Mouse (Mus musculus) olfactory bulb, adult 2 months (tissue): Measurements from ENCODE around the gene Lsamp. TPM values are rescaled to one million over a fixed set of nuclear protein-coding genes. Genes with fewer than 3 reads are reported as not detected.

ENCODE experiments used
- H3K27ac ChIP-seq: fragments of 200-500 bp; 2 replicates; pipeline ENCODE4 v1.5.1; 2012; ENCODE audit warnings: low read depth, low read length; ENCODE audit not compliant: insufficient read depth
- H3K4me1 ChIP-seq: fragments of 200-500 bp; 2 replicates; pipeline ENCODE4 v1.6.1; 2012; ENCODE audit warnings: low read length; ENCODE audit not compliant: control insufficient read depth, insufficient read depth
- H3K4me3 ChIP-seq: fragments of 200-500 bp; 2 replicates; pipeline ENCODE4 v1.5.1; 2012; ENCODE audit warnings: mild to moderate bottlenecking, low read depth, low read length, moderate library complexity; ENCODE audit not compliant: insufficient read depth
- CTCF ChIP-seq: fragments of 200-500 bp; IDR thresholded peaks from 2 replicates; pipeline ENCODE4 v1.5.1; 2012; ENCODE audit warnings: low read depth, mild to moderate bottlenecking, low read length, moderate library complexity; ENCODE audit not compliant: insufficient read depth
- POLR2A ChIP-seq: fragments of 200-500 bp; IDR thresholded peaks from 2 replicates; pipeline ENCODE4 v1.6.1; 2012; ENCODE audit warnings: mild to moderate bottlenecking, low read depth, low read length, moderate library complexity; ENCODE audit not compliant: insufficient read depth
- WGBS: fragments of 180-500 bp; shearing (Covaris S2); methylation state at CpG from one replicate; pipeline ENCODE4 v1.1.7; 2018; 5-methylcytosine and 5-hydroxymethylcytosine counted together
- polyA plus RNA-seq: library from polyadenylated mRNA; stranded (reverse); fragments of >200 nt; gene quantifications from 2 replicates; pipeline ENCODE4 v1.2.4, GENCODE M21; 2012; ENCODE audit warnings: low replicate concordance; ENCODE audit not compliant: missing spikeins, insufficient read depth, insufficient read length

Gene Lsamp
- polyA plus RNA-seq, 1 experiment: 34.4 TPM

- WGBS: 50% methylated on average over 6 of the region's 6 CpGs
- TF ChIP-seq CTCF: no peak
- Histone ChIP-seq H3K4me3 (no peak overlapping the region), H3K27ac (no peak overlapping the region), H3K4me1 (no peaks in the 10 kb centered on the region)
Observed at GRCm38 (mm10) chr16:40739015-40739414, 754.9 kb downstream of the Lsamp start.

DNA sequence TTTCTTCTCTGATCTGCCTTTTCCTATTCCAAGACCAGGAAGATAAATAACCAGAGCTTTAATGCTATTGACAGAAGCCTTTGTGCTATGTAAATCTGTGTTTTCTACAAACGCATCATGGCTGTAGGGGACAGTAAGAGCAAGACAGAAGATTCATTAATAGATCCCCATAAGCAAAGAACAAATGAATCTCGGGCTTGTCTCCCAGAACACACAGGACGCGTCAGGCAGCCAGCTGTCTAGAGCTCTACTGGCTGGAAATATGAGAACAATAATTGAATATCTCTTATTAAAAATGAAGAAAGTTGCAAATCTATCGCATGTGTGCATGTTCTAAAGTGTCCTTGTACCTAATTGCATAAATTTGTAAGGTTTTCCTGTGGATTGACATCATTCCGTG lies 755.6 kb downstream of the Lsamp start:
- 91% methylated on average over 6 of the region's 6 CpGs for WGBS
- Histone ChIP-seq H3K4me1 (no peaks in the 10 kb centered on the region), H3K4me3 (no peak overlapping the region), H3K27ac (no peak overlapping the region)
- TF ChIP-seq CTCF (no peak), POLR2A (no peak)

DNA sequence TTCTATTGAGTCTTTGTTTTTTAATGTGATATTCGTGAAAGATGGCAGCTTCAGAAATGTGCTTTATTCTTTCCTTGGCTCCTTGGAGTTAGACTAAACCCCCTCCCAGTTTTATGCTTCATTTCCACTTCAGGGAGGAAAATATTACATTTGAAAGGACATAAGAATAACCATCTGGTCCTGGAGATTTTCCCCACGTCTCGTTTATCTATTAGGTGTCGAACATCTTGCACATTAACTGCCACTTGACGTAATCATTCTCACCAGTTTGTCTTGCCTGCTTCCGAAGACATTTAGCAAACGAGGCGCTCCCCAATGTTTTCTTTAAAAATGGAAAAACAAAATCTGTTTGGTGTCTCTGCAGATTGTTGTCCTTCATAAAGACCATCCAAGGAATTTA lies 756.1 kb downstream of the Lsamp start:
- Histone ChIP-seq H3K4me3 (no peak overlapping the region), H3K4me1 (no peaks in the 10 kb centered on the region), H3K27ac (no peak overlapping the region)
- 92% methylated on average over 8 of the region's 8 CpGs for WGBS
- TF ChIP-seq POLR2A (no peak), CTCF (no peak)

- Histone ChIP-seq H3K4me3 (no peak overlapping the region), H3K4me1 (no peaks in the 10 kb centered on the region), H3K27ac (no peak overlapping the region)
- 60% methylated on average over 1 of the region's 1 CpGs for WGBS
- TF ChIP-seq CTCF: no peak
- TF ChIP-seq POLR2A: no peak
Observed at GRCm38 (mm10) chr16:40827191-40827590, 843.0 kb downstream of the Lsamp start.

DNA sequence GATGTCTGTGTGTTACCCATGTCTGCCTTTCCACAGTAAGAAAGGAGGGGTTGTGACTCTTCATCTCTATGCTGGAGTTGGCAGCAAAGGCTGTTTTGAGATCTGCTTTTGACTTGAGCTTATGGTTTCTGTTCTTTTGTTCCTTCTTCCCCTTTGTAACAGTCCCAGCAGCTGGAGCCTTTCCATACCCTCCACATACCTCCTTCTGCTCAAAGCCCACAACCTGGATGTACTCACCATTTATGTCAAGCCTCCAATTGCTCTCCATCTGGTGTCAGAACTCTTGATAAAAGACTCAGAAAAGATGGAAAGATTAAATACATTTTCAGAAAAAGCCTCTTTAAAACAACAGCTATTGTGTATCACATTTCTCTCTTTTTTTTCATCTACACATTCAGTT lies 847.4 kb downstream of the Lsamp start:
- H3K27ac ChIP-seq: no peak overlapping the region
- no peak overlapping the region for H3K4me3 ChIP-seq
- H3K4me1 ChIP-seq: no peaks in the 10 kb centered on the region
- TF ChIP-seq CTCF (no peak), POLR2A (no peak)

- WGBS: 66% methylated on average over 1 of the region's 1 CpGs
- no peak overlapping the region for H3K27ac ChIP-seq
- TF ChIP-seq POLR2A (no peak), CTCF (no peak)
- no peaks in the 10 kb centered on the region for H3K4me1 ChIP-seq
- no peak overlapping the region for H3K4me3 ChIP-seq
Observed at GRCm38 (mm10) chr16:40841765-40842164, 857.6 kb downstream of the Lsamp start.

DNA sequence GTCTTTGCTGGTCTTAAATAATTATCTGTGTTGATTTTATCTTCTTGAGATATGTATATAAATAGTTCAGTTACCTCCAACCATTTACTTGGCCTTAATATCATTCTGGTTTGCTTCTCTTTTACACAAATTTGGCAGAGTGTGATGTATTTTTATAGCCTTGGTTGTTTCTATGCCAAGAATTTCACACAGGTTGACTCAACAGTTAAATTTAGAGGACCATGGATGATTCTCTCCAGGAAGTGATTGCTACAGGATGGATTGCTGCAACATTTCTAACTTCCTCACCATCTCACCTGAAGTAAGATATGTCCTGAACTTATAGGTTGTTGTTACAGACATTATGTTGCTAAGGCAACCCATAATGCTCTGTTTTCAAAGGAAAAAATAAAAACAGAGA lies 882.6 kb downstream of the Lsamp start:
- no peak overlapping the region for H3K27ac ChIP-seq
- TF ChIP-seq CTCF (no peak), POLR2A (no peak)

DNA sequence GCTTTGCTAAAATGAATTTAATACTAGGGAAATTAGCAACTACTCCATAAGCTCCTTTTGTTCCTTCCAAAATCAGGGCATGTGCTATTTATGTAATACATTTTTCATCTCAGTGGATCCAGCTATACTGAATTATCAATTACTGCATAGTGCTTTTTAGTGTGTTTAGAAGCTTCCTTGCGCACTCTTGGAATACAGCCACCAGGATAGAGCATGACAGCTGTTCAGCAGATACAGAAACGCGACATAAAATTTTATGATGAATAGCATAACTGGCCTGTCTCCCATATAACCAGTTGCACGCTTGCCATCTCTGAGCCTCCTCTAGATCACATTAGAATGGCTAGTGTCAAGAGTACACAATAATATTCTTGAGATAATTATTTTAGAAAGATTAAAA lies 894.1 kb downstream of the Lsamp start:
- Histone ChIP-seq H3K27ac (no peak overlapping the region), H3K4me1 (no peaks in the 10 kb centered on the region), H3K4me3 (no peak overlapping the region)
- 90% methylated on average over 4 of the region's 4 CpGs for WGBS
- TF ChIP-seq POLR2A (no peak), CTCF (no peak)

More for the DNA sequence above, 882.6 kb downstream of the Lsamp start:
- no peaks in the 10 kb centered on the region for H3K4me1 ChIP-seq
- H3K4me3 ChIP-seq: no peak overlapping the region

- Histone ChIP-seq H3K4me3 (no peak overlapping the region), H3K27ac (no peak overlapping the region), H3K4me1 (no peaks in the 10 kb centered on the region)
- no peak for TF ChIP-seq CTCF
- TF ChIP-seq POLR2A: no peak
- WGBS: 75% methylated on average over 5 of the region's 5 CpGs
Observed at GRCm38 (mm10) chr16:40881942-40882341, 897.8 kb downstream of the Lsamp start.

- H3K4me1 ChIP-seq: no peaks in the 10 kb centered on the region
- no peak overlapping the region for H3K4me3 ChIP-seq
- no peak for TF ChIP-seq POLR2A
- TF ChIP-seq CTCF: no peak
- WGBS: 40% methylated on average over 7 of the region's 7 CpGs
- H3K27ac ChIP-seq: no peak overlapping the region
Observed at GRCm38 (mm10) chr16:40891338-40891737, 907.2 kb downstream of the Lsamp start.
